Mouse (Mus musculus): ENCODE results near the gene Barx1. TPM values are rescaled to one million over a fixed set of nuclear protein-coding genes. Genes with fewer than 3 reads are reported as not detected.

The Barx1 gene
- polyA plus RNA-seq, 1 experiment from 2014 or later = not detected

GRCm38 (mm10) chr13:48643072-48643471 is 19.7 kb upstream of the Barx1 start:
- H3K9me3 ChIP-seq (ENCODE audit: control insufficient read depth, low read length) = no peaks in the 10 kb centered on the region
- WGBS = 88% methylated on average over 6 of the region's 6 CpGs
- no peak for ATAC-seq

GRCm38 (mm10) chr13:48643991-48644390 is 18.8 kb upstream of the Barx1 start:
- no peak for ATAC-seq
- H3K27me3 ChIP-seq (replicated peaks; ENCODE audit: control insufficient read depth, insufficient read depth, low read length) = no peaks in the 10 kb centered on the region; the same call in 1 of the 2 replicates
- H3K27ac ChIP-seq (ENCODE audit: low read length) = no peak overlapping the region
- WGBS = 82% methylated on average over 3 of the region's 3 CpGs
- no peak overlapping the region for H3K4me2 ChIP-seq (ENCODE audit: low read length)
- no peaks in the 10 kb centered on the region for H3K4me1 ChIP-seq (replicated peaks; ENCODE audit: control insufficient read depth, insufficient read depth, low read length)
- H3K36me3 ChIP-seq (ENCODE audit: control insufficient read depth, insufficient read depth) = no peaks in the 10 kb centered on the region
- no peak overlapping the region for H3K4me3 ChIP-seq (replicated peaks; ENCODE audit: low read length)
- no peaks in the 10 kb centered on the region for H3K9me3 ChIP-seq (ENCODE audit: control insufficient read depth, low read length)
- no peak overlapping the region for H3K9ac ChIP-seq (replicated peaks; ENCODE audit: low read depth, low read length)

More at GRCm38 (mm10) chr13:48643072-48643471, 19.7 kb upstream of the Barx1 start:
- Histone ChIP-seq H3K4me1 (replicated peaks; ENCODE audit: control insufficient read depth, insufficient read depth, low read length) (no peaks in the 10 kb centered on the region), H3K4me3 (replicated peaks; ENCODE audit: low read length) (no peak overlapping the region), H3K36me3 (ENCODE audit: control insufficient read depth, insufficient read depth) (no peaks in the 10 kb centered on the region), H3K9ac (replicated peaks; ENCODE audit: low read depth, low read length) (no peak overlapping the region), H3K4me2 (ENCODE audit: low read length) (no peak overlapping the region), H3K27me3 (replicated peaks; ENCODE audit: control insufficient read depth, insufficient read depth, low read length) (no peaks in the 10 kb centered on the region; the same call in 1 of the 2 replicates), H3K27ac (ENCODE audit: low read length) (no peak overlapping the region)

DNA sequence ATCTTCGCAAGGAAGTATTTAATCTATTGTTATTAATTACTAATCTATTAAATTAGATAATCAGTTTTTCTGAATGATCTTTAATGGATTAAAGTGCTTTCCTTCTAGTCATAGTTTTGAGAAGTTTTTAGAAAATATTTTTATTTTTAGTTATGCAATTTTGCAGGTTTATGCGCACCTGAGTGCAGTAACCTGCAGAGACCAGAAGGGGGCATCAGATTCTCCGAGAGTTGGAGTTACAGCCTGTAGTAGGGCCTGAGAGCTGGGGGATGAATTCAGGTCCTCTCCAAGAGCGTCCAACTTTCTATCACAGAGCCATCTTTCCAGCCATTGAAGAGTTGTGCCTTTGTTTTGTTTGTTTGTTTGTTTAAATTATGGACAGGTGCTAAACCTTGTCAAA is 16.1 kb upstream of the Barx1 start:
- no peak overlapping the region for H3K4me2 ChIP-seq (ENCODE audit: low read length)
- no peaks in the 10 kb centered on the region for H3K9me3 ChIP-seq (ENCODE audit: control insufficient read depth, low read length)
- no peaks in the 10 kb centered on the region; the same call in 1 of the 2 replicates for H3K27me3 ChIP-seq (replicated peaks; ENCODE audit: control insufficient read depth, insufficient read depth, low read length)
- 90% methylated on average over 4 of the region's 4 CpGs for WGBS
- ATAC-seq = no peak
- H3K4me1 ChIP-seq (replicated peaks; ENCODE audit: control insufficient read depth, insufficient read depth, low read length) = no peaks in the 10 kb centered on the region; the same call in 1 of the 2 replicates
- H3K27ac ChIP-seq (ENCODE audit: low read length) = no peak overlapping the region
- no peak overlapping the region for H3K4me3 ChIP-seq (replicated peaks; ENCODE audit: low read length)
- H3K9ac ChIP-seq (replicated peaks; ENCODE audit: low read depth, low read length) = no peak overlapping the region
- H3K36me3 ChIP-seq (ENCODE audit: control insufficient read depth, insufficient read depth) = no peaks in the 10 kb centered on the region

DNA sequence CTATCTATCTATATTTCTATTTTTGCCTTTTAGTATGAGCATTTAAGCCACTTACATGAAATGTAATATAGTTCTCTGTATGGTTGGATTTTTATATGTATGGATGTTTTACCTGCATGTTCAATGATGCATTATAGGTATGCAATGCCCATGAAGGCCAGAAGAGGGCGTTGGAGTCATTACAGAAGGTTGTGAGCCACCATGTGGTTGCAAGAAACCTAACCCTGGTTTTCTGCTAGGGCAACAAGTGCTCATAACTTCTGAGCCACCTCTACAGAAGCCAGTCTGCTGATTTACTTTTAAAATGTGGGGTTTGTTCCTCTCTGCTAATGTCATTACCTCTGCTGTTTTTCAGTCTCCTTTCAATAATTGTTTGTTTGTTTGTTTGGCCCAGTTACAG is 12.2 kb upstream of the Barx1 start:
- peaks cover 5% of the 10 kb centered on the region; the same call in 1 of the 2 replicates for H3K27me3 ChIP-seq (replicated peaks; ENCODE audit: control insufficient read depth, insufficient read depth, low read length)
- H3K27ac ChIP-seq (ENCODE audit: low read length) = no peak overlapping the region
- H3K36me3 ChIP-seq (ENCODE audit: control insufficient read depth, insufficient read depth) = no peaks in the 10 kb centered on the region
- ATAC-seq = no peak
- WGBS = 3% methylated on average over 1 of the region's 1 CpGs
- H3K9ac ChIP-seq (replicated peaks; ENCODE audit: low read depth, low read length) = no peak overlapping the region
- no peak overlapping the region for H3K4me2 ChIP-seq (ENCODE audit: low read length)
- H3K4me1 ChIP-seq (replicated peaks; ENCODE audit: control insufficient read depth, insufficient read depth, low read length) = no peaks in the 10 kb centered on the region; the same call in 1 of the 2 replicates
- no peak overlapping the region for H3K4me3 ChIP-seq (replicated peaks; ENCODE audit: low read length)
- H3K9me3 ChIP-seq (ENCODE audit: control insufficient read depth, low read length) = no peaks in the 10 kb centered on the region

GRCm38 (mm10) chr13:48651132-48652065 is 11.4 kb upstream of the Barx1 start:
- Histone ChIP-seq H3K4me1 (replicated peaks; ENCODE audit: control insufficient read depth, insufficient read depth, low read length) (no peaks in the 10 kb centered on the region; the same call in 1 of the 2 replicates), H3K4me2 (ENCODE audit: low read length) (no peak overlapping the region), H3K27ac (ENCODE audit: low read length) (no peak overlapping the region), H3K27me3 (replicated peaks; ENCODE audit: control insufficient read depth, insufficient read depth, low read length) (peaks cover 12% of the 10 kb centered on the region), H3K36me3 (ENCODE audit: control insufficient read depth, insufficient read depth) (no peaks in the 10 kb centered on the region), H3K9ac (replicated peaks; ENCODE audit: low read depth, low read length) (no peak overlapping the region), H3K9me3 (ENCODE audit: control insufficient read depth, low read length) (no peaks in the 10 kb centered on the region), H3K4me3 (replicated peaks; ENCODE audit: low read length) (no peak overlapping the region)
- 55% methylated on average over 6 of the region's 6 CpGs for WGBS
- ATAC-seq = no peak

- Histone ChIP-seq H3K27ac (ENCODE audit: low read length) (no peak overlapping the region), H3K36me3 (ENCODE audit: control insufficient read depth, insufficient read depth) (no peaks in the 10 kb centered on the region), H3K4me3 (replicated peaks; ENCODE audit: low read length) (no peak overlapping the region), H3K4me1 (replicated peaks; ENCODE audit: control insufficient read depth, insufficient read depth, low read length) (peaks cover 2% of the 10 kb centered on the region; the same call in 1 of the 2 replicates), H3K9me3 (ENCODE audit: control insufficient read depth, low read length) (no peaks in the 10 kb centered on the region), H3K27me3 (replicated peaks; ENCODE audit: control insufficient read depth, insufficient read depth, low read length) (peaks cover 32% of the 10 kb centered on the region), H3K4me2 (ENCODE audit: low read length) (no peak overlapping the region), H3K9ac (replicated peaks; ENCODE audit: low read depth, low read length) (no peak overlapping the region)
- WGBS = 7% methylated on average over 14 of the region's 14 CpGs
- ATAC-seq = peak; percentile 69
These were observed 8.7 kb upstream of the Barx1 start for GRCm38 (mm10) chr13:48653788-48654770.

GRCm38 (mm10) chr13:48655637-48656036 is 7.2 kb upstream of the Barx1 start:
- Histone ChIP-seq H3K36me3 (ENCODE audit: control insufficient read depth, insufficient read depth) (no peaks in the 10 kb centered on the region), H3K27ac (ENCODE audit: low read length) (no peak overlapping the region), H3K27me3 (replicated peaks; ENCODE audit: control insufficient read depth, insufficient read depth, low read length) (peaks cover 48% of the 10 kb centered on the region), H3K4me3 (replicated peaks; ENCODE audit: low read length) (no peak overlapping the region), H3K9ac (replicated peaks; ENCODE audit: low read depth, low read length) (no peak overlapping the region), H3K4me1 (replicated peaks; ENCODE audit: control insufficient read depth, insufficient read depth, low read length) (peaks cover 2% of the 10 kb centered on the region; the same call in 1 of the 2 replicates), H3K9me3 (ENCODE audit: control insufficient read depth, low read length) (no peaks in the 10 kb centered on the region), H3K4me2 (ENCODE audit: low read length) (no peak overlapping the region)
- 2% methylated on average over 8 of the region's 8 CpGs for WGBS
- ATAC-seq = peak; percentile 47

GRCm38 (mm10) chr13:48657791-48658190 is 5.0 kb upstream of the Barx1 start:
- peaks cover 66% of the 10 kb centered on the region for H3K27me3 ChIP-seq (replicated peaks; ENCODE audit: control insufficient read depth, insufficient read depth, low read length)
- 2% methylated on average over 9 of the region's 9 CpGs for WGBS
- no peaks in the 10 kb centered on the region for H3K36me3 ChIP-seq (ENCODE audit: control insufficient read depth, insufficient read depth)
- H3K4me3 ChIP-seq (replicated peaks; ENCODE audit: low read length) = no peak overlapping the region
- peaks cover 6% of the 10 kb centered on the region for H3K4me1 ChIP-seq (replicated peaks; ENCODE audit: control insufficient read depth, insufficient read depth, low read length)
- H3K9ac ChIP-seq (replicated peaks; ENCODE audit: low read depth, low read length) = no peak overlapping the region
- no peak overlapping the region for H3K27ac ChIP-seq (ENCODE audit: low read length)
- ATAC-seq = no peak
- no peak overlapping the region for H3K4me2 ChIP-seq (ENCODE audit: low read length)
- H3K9me3 ChIP-seq (ENCODE audit: control insufficient read depth, low read length) = no peaks in the 10 kb centered on the region
